Mouse (Mus musculus) heart, adult 10 weeks (tissue): ENCODE measurements around the gene Lypd5. TPM values are rescaled to one million over a fixed set of nuclear protein-coding genes. Genes with fewer than 3 reads are reported as not detected.

ENCODE experiments used
- polyA plus RNA-seq: library from polyadenylated mRNA; stranded (reverse); fragments of 350-450 nt; fragmentation: Illumina TruSeq; extraction: RNeasy Lipid Tissue Mini Kit (QIAGEN cat#74804); gene quantifications from one replicate; pipeline ENCODE4 v1.2.3, GENCODE M21; 2014; ENCODE audit warnings: low read depth, low replicate concordance

The Lypd5 gene
- not detected for polyA plus RNA-seq

GRCm38 (mm10) chr7:24348896-24349295, at the start of gene Lypd5:
TSS of gene Lypd5 (plus strand) at chr7:24349196.

DNA sequence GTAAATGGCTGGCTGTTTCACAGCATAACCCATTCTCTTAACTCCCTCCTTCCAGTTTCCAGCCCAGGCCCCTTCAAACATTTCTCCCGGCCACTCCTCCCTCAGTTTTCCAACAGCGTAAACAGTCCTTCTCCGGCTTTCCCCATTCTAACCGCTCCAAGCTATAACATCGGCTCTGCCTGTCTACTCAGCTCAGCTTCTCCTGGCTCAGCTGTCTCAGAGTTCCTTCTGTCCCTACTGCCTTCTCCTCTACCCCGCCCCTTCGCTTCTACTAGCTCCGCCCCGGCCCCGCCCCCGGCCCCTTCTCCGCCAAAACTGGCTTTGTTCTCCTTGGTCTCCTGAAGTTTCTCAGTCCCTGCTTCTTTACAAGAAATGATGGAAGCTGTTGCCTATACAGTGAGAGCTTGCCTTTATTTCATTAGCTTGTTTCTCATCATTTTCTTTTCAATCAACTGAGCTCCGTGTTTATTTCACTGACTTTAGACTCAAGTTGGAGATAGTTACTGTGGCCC, 48.2 kb upstream of the Lypd5 start, which contains the start of gene Zfp61:
Zfp61 (minus strand) TSS at position 462 of the 512 bp plus-strand sequence.

DNA sequence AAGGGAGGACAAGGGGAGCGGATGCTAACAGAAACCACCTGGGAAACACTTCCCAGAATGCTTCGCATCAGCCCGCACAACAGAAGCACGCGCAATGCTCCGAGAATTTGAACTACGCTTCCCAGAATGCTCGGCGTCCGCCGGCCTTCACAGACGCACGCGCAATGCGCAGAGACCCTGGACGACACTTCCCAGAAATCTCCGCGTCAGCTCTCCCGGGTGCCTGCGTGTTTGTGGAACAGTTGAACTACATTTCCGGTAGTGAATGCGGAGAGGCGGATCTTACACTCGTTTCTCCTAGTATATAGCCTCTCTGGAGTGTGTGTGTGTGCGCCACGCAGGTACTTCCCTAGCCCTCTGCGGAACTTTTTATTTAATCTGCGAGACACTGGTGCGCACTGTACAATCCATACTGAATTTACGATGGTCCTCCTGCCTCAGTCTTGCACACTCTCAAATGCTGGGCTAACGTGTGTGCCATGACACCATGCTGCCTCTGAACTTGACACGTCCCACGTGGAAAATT, 32.4 kb upstream of the Lypd5 start, which contains the start of gene Zfp94:
Zfp94 (minus strand) TSS at position 100 of the 526 bp plus-strand sequence.

GRCm38 (mm10) chr7:24333304-24333986, 15.6 kb upstream of the Lypd5 start, which contains the start of gene Tescl:
TSS of gene Tescl (minus strand) at chr7:24333936.

GRCm38 (mm10) chr7:24369731-24370541, 20.9 kb downstream of the Lypd5 start, which contains the start of gene Kcnn4:
TSS of gene Kcnn4 (plus strand) at chr7:24370263.

DNA sequence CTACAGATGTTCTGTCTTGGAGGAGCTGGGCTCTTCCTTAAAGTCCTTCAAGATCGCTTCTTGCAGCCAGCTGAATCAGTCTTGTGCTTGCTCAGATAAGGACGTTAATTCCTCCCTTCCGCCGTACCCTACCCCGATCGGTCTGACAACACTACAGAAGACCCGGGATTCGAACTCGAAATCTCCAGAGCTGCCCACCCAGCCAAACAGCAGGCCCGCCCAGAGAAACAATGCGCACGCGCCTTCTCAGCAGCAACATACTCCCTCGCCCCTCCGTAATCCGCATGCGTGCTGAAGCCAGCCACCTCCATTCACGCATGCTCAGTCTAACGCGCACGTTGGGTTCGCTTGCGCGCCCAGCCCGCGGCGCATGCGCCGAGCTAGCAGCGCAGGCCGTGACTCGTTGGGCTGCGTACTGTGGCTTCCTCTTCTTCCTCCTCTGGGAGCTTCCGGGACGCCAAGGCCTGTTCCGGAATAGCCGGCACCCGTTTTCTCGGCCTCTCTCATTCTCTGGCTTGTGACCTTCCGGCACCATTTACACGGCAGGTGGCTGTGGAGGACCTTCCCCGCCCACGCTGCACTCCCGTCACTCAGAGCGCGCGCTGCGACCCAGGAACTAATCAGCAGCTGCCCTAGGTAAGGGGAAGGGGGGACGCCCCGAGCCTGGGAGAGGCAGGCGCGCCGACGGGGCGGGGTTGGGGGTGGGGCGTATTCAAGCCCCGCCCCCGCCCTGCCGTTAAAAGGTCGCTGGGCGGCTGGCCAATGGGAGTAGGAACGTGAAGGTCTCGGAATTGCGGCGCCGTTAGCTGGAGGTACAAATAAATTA, 50.5 kb downstream of the Lypd5 start, which contains the start of gene Smg9:
Smg9 (plus strand) TSS at position 364 of the 826 bp plus-strand sequence.

Other genes with a start within 250 kb of the Lypd5 start
- 4.6 TPM for gene Zfp112, start 236.9 kb upstream of the Lypd5 start, polyA plus RNA-seq
- gene Zfp235, start 215.0 kb upstream of the Lypd5 start, polyA plus RNA-seq, result 4.2 TPM
- 0.13 TPM for gene Zfp114, start 174.1 kb upstream of the Lypd5 start, polyA plus RNA-seq
- 4.3 TPM for gene Zfp111, start 137.8 kb upstream of the Lypd5 start, polyA plus RNA-seq
- 2.0 TPM for gene Zfp109, start 111.6 kb upstream of the Lypd5 start, polyA plus RNA-seq
- gene Zfp108, start 94.4 kb upstream of the Lypd5 start, polyA plus RNA-seq, result 2.1 TPM
- gene Zfp93, start 78.8 kb upstream of the Lypd5 start, polyA plus RNA-seq, result 4.3 TPM
- 3.4 TPM for gene Zfp61, start 48.0 kb upstream of the Lypd5 start, polyA plus RNA-seq
- gene Zfp94, start 32.5 kb upstream of the Lypd5 start, polyA plus RNA-seq, result 3.9 TPM
- not detected for gene Tescl, start 15.3 kb upstream of the Lypd5 start, polyA plus RNA-seq
- gene Kcnn4, start 21.1 kb downstream of the Lypd5 start, polyA plus RNA-seq, result 0.47 TPM
- gene Smg9, start 50.4 kb downstream of the Lypd5 start, polyA plus RNA-seq, result 12.3 TPM
- gene Irgc1, start 103.1 kb downstream of the Lypd5 start, polyA plus RNA-seq, result not detected
- gene Plaur, start 113.3 kb downstream of the Lypd5 start, polyA plus RNA-seq, result 4.3 TPM
- gene Cadm4, start 132.8 kb downstream of the Lypd5 start, polyA plus RNA-seq, result 12.1 TPM
- gene Zfp428, start 157.8 kb downstream of the Lypd5 start, polyA plus RNA-seq, result 12.5 TPM
- gene AC161166.1, start 163.3 kb downstream of the Lypd5 start, polyA plus RNA-seq, result not detected
- 12.9 TPM for gene Irgq, start 181.5 kb downstream of the Lypd5 start, polyA plus RNA-seq
- not detected for gene Pinlyp, start 196.9 kb downstream of the Lypd5 start, polyA plus RNA-seq
- 29.0 TPM for gene Xrcc1, start 197.1 kb downstream of the Lypd5 start, polyA plus RNA-seq
- 32.6 TPM for gene Ethe1, start 238.3 kb downstream of the Lypd5 start, polyA plus RNA-seq
- gene Zfp575, start 238.4 kb downstream of the Lypd5 start, polyA plus RNA-seq, result not detected